Mouse (Mus musculus) intestine, embryonic 15.5 days (tissue): Measurements from ENCODE around the gene Tpm1. TPM values are rescaled to one million over a fixed set of nuclear protein-coding genes. Genes with fewer than 3 reads are reported as not detected.
A peak's percentile ranks its signal among the peaks of the same experiment; 100 is the strongest.

Experiments
- ATAC-seq: fragments of 200-750 bp; cut with Nextera tagmentation; 2 replicates; pipeline ENCODE4 v1.8.0; 2017; ENCODE audit warnings: moderate TSS enrichment, moderate library complexity
- H3K27ac ChIP-seq: fragments of 300-500 bp; sonication (generic); 2 replicates; pipeline ENCODE4 v1.5.1; 2015; ENCODE audit warnings: mild to moderate bottlenecking, inconsistent platforms
- H3K27me3 ChIP-seq: fragments of 300-500 bp; sonication (generic); replicated peaks from 2 replicates; pipeline ENCODE4 v1.6.1; 2015; ENCODE audit warnings: inconsistent platforms
- H3K36me3 ChIP-seq: fragments of 300-500 bp; sonication (generic); 2 replicates; pipeline ENCODE4 v1.6.1; 2015; ENCODE audit warnings: inconsistent platforms
- H3K4me1 ChIP-seq: fragments of 300-500 bp; sonication (generic); replicated peaks from 2 replicates; pipeline ENCODE4 v1.6.1; 2015; ENCODE audit warnings: inconsistent platforms
- H3K4me2 ChIP-seq: fragments of 300-500 bp; sonication (generic); replicated peaks from 2 replicates; pipeline ENCODE4 v1.6.1; 2015; ENCODE audit warnings: mild to moderate bottlenecking, inconsistent platforms
- H3K4me3 ChIP-seq: fragments of 300-500 bp; sonication (generic); replicated peaks from 2 replicates; pipeline ENCODE4 v1.5.1; 2015; ENCODE audit warnings: inconsistent platforms
- H3K9ac ChIP-seq: fragments of 300-500 bp; sonication (generic); 2 replicates; pipeline ENCODE4 v1.6.1; 2015; ENCODE audit warnings: inconsistent platforms
- H3K9me3 ChIP-seq: fragments of 300-500 bp; sonication (generic); 2 replicates; pipeline ENCODE4 v1.6.1; 2016; ENCODE audit warnings: inconsistent platforms
- WGBS: fragments of 180-500 bp; shearing (Covaris S2); methylation state at CpG from one replicate; pipeline ENCODE4 v1.1.7; 2015; 5-methylcytosine and 5-hydroxymethylcytosine counted together
- polyA plus RNA-seq: library from polyadenylated mRNA; unstranded; fragments of >200 nt; fragmentation: Nextera tagmentation; extraction: Ambion mirVana; gene quantifications from 2 replicates; pipeline ENCODE4 v1.2.1, GENCODE M21; 2015

Tpm1 gene
- polyA plus RNA-seq, 1 experiment from 2014 or later = 1,099 TPM

GRCm38 (mm10) chr9:67071596-67071995, 22.4 kb upstream of the Tpm1 start:
- peaks cover 9% of the 10 kb centered on the region for H3K4me1 ChIP-seq
- WGBS = 16% methylated on average over 7 of the region's 7 CpGs
- no peaks in the 10 kb centered on the region for H3K27me3 ChIP-seq
- no peaks in the 10 kb centered on the region for H3K36me3 ChIP-seq
- no peak overlapping the region for H3K9ac ChIP-seq
- H3K9me3 ChIP-seq = no peaks in the 10 kb centered on the region
- H3K4me2 ChIP-seq = no peak overlapping the region; the same call in 1 of the 2 replicates
- H3K27ac ChIP-seq = peak overlapping the region; percentile 82
- 0 out of 2 replicates have a peak, but pooled peaks have one; percentile 9 for ATAC-seq
- no peak overlapping the region for H3K4me3 ChIP-seq

- H3K4me2 ChIP-seq = no peak overlapping the region
- WGBS = 32% methylated on average over 6 of the region's 6 CpGs
- H3K9me3 ChIP-seq = no peaks in the 10 kb centered on the region
- H3K9ac ChIP-seq = no peak overlapping the region
- no peaks in the 10 kb centered on the region for H3K27me3 ChIP-seq
- peak overlapping the region; percentile 82 for H3K27ac ChIP-seq
- no peaks in the 10 kb centered on the region for H3K36me3 ChIP-seq
- ATAC-seq = peak; percentile 57
- H3K4me3 ChIP-seq = no peak overlapping the region
- H3K4me1 ChIP-seq = peaks cover 9% of the 10 kb centered on the region
Observed at GRCm38 (mm10) chr9:67071103-67071502, 21.9 kb upstream of the Tpm1 start.

GRCm38 (mm10) chr9:67066616-67067015, 17.4 kb upstream of the Tpm1 start:
- Histone ChIP-seq H3K4me1 (peaks cover 7% of the 10 kb centered on the region), H3K9me3 (no peaks in the 10 kb centered on the region), H3K27ac (no peak overlapping the region), H3K4me2 (no peak overlapping the region), H3K9ac (no peak overlapping the region), H3K4me3 (no peak overlapping the region), H3K36me3 (no peaks in the 10 kb centered on the region), H3K27me3 (no peaks in the 10 kb centered on the region)
- 91% methylated on average over 6 of the region's 6 CpGs for WGBS
- no peak for ATAC-seq

GRCm38 (mm10) chr9:67059714-67060113, 10.5 kb upstream of the Tpm1 start:
- Histone ChIP-seq H3K36me3 (no peaks in the 10 kb centered on the region), H3K27me3 (no peaks in the 10 kb centered on the region), H3K9ac (no peak overlapping the region), H3K4me3 (no peak overlapping the region), H3K9me3 (no peaks in the 10 kb centered on the region), H3K27ac (no peak overlapping the region), H3K4me2 (no peak overlapping the region), H3K4me1 (no peaks in the 10 kb centered on the region)
- 80% methylated on average over 12 of the region's 12 CpGs for WGBS
- ATAC-seq = no peak

GRCm38 (mm10) chr9:67058366-67058765, 9.2 kb upstream of the Tpm1 start:
- Histone ChIP-seq H3K27me3 (no peaks in the 10 kb centered on the region), H3K4me3 (no peak overlapping the region), H3K27ac (no peak overlapping the region), H3K9ac (no peak overlapping the region), H3K9me3 (no peaks in the 10 kb centered on the region), H3K4me1 (no peaks in the 10 kb centered on the region), H3K36me3 (no peaks in the 10 kb centered on the region), H3K4me2 (no peak overlapping the region)
- WGBS = 76% methylated on average over 6 of the region's 6 CpGs
- ATAC-seq = no peak

GRCm38 (mm10) chr9:67050736-67051337, 1.6 kb upstream of the Tpm1 start:
- H3K4me2 ChIP-seq = no peak overlapping the region
- no peak overlapping the region for H3K4me3 ChIP-seq
- no peaks in the 10 kb centered on the region for H3K36me3 ChIP-seq
- no peaks in the 10 kb centered on the region for H3K27me3 ChIP-seq
- WGBS = 84% methylated on average over 6 of the region's 6 CpGs
- peaks cover 17% of the 10 kb centered on the region for H3K4me1 ChIP-seq
- H3K9me3 ChIP-seq = no peaks in the 10 kb centered on the region
- 0 out of 2 replicates have a peak overlapping the region, but pooled peaks have one; percentile 0 for H3K27ac ChIP-seq
- no peak overlapping the region for H3K9ac ChIP-seq
- no peak for ATAC-seq

- Histone ChIP-seq H3K36me3 (no peaks in the 10 kb centered on the region), H3K9ac (peak overlapping the region; percentile 74), H3K27me3 (no peaks in the 10 kb centered on the region), H3K4me1 (peaks cover 25% of the 10 kb centered on the region), H3K27ac (peak overlapping the region; percentile 95), H3K9me3 (no peaks in the 10 kb centered on the region), H3K4me2 (peak overlapping the region; percentile 90), H3K4me3 (peak overlapping the region; percentile 62)
- WGBS = 14% methylated on average over 7 of the region's 7 CpGs
- ATAC-seq = peak; percentile 32
Observed at GRCm38 (mm10) chr9:67049836-67050235, 630 bp upstream of the Tpm1 start.

- H3K4me2 ChIP-seq = peak overlapping the region; percentile 90
- ATAC-seq = peak; percentile 11
- H3K4me3 ChIP-seq = peak overlapping the region; percentile 62
- peak overlapping the region; percentile 74 for H3K9ac ChIP-seq
- no peaks in the 10 kb centered on the region for H3K36me3 ChIP-seq
- WGBS = under 1% methylated on average over 26 of the region's 26 CpGs
- H3K4me1 ChIP-seq = peaks cover 29% of the 10 kb centered on the region
- no peaks in the 10 kb centered on the region for H3K9me3 ChIP-seq
- H3K27ac ChIP-seq = peak overlapping the region; percentile 95
- no peaks in the 10 kb centered on the region for H3K27me3 ChIP-seq
Observed at GRCm38 (mm10) chr9:67048483-67049085, 622 bp downstream of the Tpm1 start.

- peaks cover 29% of the 10 kb centered on the region for H3K4me1 ChIP-seq
- no peaks in the 10 kb centered on the region for H3K27me3 ChIP-seq
- peak overlapping the region; percentile 74 for H3K9ac ChIP-seq
- H3K4me3 ChIP-seq = peak overlapping the region; percentile 62
- H3K4me2 ChIP-seq = peak overlapping the region; percentile 90
- no peaks in the 10 kb centered on the region for H3K36me3 ChIP-seq
- WGBS = 1% methylated on average over 49 of the region's 50 CpGs
- no peaks in the 10 kb centered on the region for H3K9me3 ChIP-seq
- peak overlapping the region; percentile 95 for H3K27ac ChIP-seq
- ATAC-seq = no peak
Observed at GRCm38 (mm10) chr9:67047606-67048482, 1.4 kb downstream of the Tpm1 start.

GRCm38 (mm10) chr9:67046881-67047605, 2.2 kb downstream of the Tpm1 start:
- H3K9ac ChIP-seq = peak overlapping the region; percentile 74
- WGBS = 8% methylated on average over 15 of the region's 15 CpGs
- no peaks in the 10 kb centered on the region for H3K9me3 ChIP-seq

GRCm38 (mm10) chr9:67045966-67046602, 3.1 kb downstream of the Tpm1 start:
- Histone ChIP-seq H3K27me3 (no peaks in the 10 kb centered on the region), H3K4me3 (peak overlapping the region; percentile 62), H3K4me2 (peak overlapping the region; percentile 90), H3K4me1 (peaks cover 41% of the 10 kb centered on the region), H3K27ac (peak overlapping the region; percentile 95; the same call in 1 of the 2 replicates), H3K36me3 (no peaks in the 10 kb centered on the region), H3K9me3 (no peaks in the 10 kb centered on the region), H3K9ac (0 out of 2 replicates have a peak overlapping the region, but pooled peaks have one; percentile 13)
- 9% methylated on average over 5 of the region's 5 CpGs for WGBS
- ATAC-seq = no peak

More at GRCm38 (mm10) chr9:67046881-67047605, 2.2 kb downstream of the Tpm1 start:
- peak overlapping the region; percentile 95 for H3K27ac ChIP-seq
- no peaks in the 10 kb centered on the region for H3K36me3 ChIP-seq
- H3K27me3 ChIP-seq = no peaks in the 10 kb centered on the region
- ATAC-seq = no peak
- H3K4me3 ChIP-seq = peak overlapping the region; percentile 62
- peaks cover 33% of the 10 kb centered on the region for H3K4me1 ChIP-seq
- peak overlapping the region; percentile 90 for H3K4me2 ChIP-seq
